Mouse (Mus musculus) thymus, postnatal 36 days (tissue): Measurements from ENCODE around the gene Sec16a.

Experiments
- DNase-seq, 2 experiments: peaks; one replicate each; pipeline ENCODE4 v3.0.0; 2022; ENCODE audit warnings: mixed read lengths in 2 of 2

Gene Sec16a

GRCm38 (mm10) chr2:26472312-26473090 is 27.5 kb upstream of the Sec16a start:
- DNase-seq: no peak

- no peak for DNase-seq
Measured at GRCm38 (mm10) chr2:26471652-26472285, 26.8 kb upstream of the Sec16a start.

- no peak for DNase-seq
Measured at GRCm38 (mm10) chr2:26470967-26471366, 26.0 kb upstream of the Sec16a start.

- peak; percentile 76 to 87 for DNase-seq
Measured at GRCm38 (mm10) chr2:26468376-26468775, 23.4 kb upstream of the Sec16a start.

- DNase-seq: no peak
Measured at GRCm38 (mm10) chr2:26463412-26463811, 18.4 kb upstream of the Sec16a start.

GRCm38 (mm10) chr2:26462980-26463379 is 18.0 kb upstream of the Sec16a start:
- no peak for DNase-seq

- DNase-seq: no peak
Measured at GRCm38 (mm10) chr2:26461667-26462066, 16.7 kb upstream of the Sec16a start.

- peak; percentile 59 to 74 for DNase-seq
Measured at GRCm38 (mm10) chr2:26460837-26461236, 15.8 kb upstream of the Sec16a start.

- DNase-seq: peak in 1 of 2 experiments; percentile 18
Measured at GRCm38 (mm10) chr2:26460097-26460646, 15.2 kb upstream of the Sec16a start.

- no peak for DNase-seq
Measured at GRCm38 (mm10) chr2:26459478-26459877, 14.5 kb upstream of the Sec16a start.

GRCm38 (mm10) chr2:26458402-26459124 is 13.5 kb upstream of the Sec16a start:
- peak; percentile 50 to 57 for DNase-seq

- DNase-seq: peak; percentile 79 to 80
Measured at GRCm38 (mm10) chr2:26449121-26450060, 4.4 kb upstream of the Sec16a start.

GRCm38 (mm10) chr2:26447451-26447850 is 2.4 kb upstream of the Sec16a start:
- DNase-seq: no peak

- DNase-seq: no peak
Measured at GRCm38 (mm10) chr2:26446671-26447070, 1.7 kb upstream of the Sec16a start.

- peak in 1 of 2 experiments; percentile 92 for DNase-seq
Measured at GRCm38 (mm10) chr2:26445666-26446445, 840 bp upstream of the Sec16a start.

- no peak for DNase-seq
Measured at GRCm38 (mm10) chr2:26444368-26444767, 648 bp downstream of the Sec16a start.

- no peak for DNase-seq
Measured at GRCm38 (mm10) chr2:26443876-26444275, 1.1 kb downstream of the Sec16a start.

GRCm38 (mm10) chr2:26442843-26443242 is 2.2 kb downstream of the Sec16a start:
- DNase-seq: no peak

- DNase-seq: no peak
Measured at GRCm38 (mm10) chr2:26441688-26442087, 3.3 kb downstream of the Sec16a start.

GRCm38 (mm10) chr2:26441261-26441660 is 3.8 kb downstream of the Sec16a start:
- no peak for DNase-seq

GRCm38 (mm10) chr2:26439671-26440070 is 5.3 kb downstream of the Sec16a start:
- DNase-seq: no peak
